Mouse (Mus musculus) forebrain, embryonic 14.5 days (tissue): ENCODE data around the gene Akr1c21. TPM values are rescaled to one million over a fixed set of nuclear protein-coding genes. Genes with fewer than 3 reads are reported as not detected.

Experiments
- ATAC-seq: fragments of 200-750 bp; cut with Nextera tagmentation; 2 replicates; pipeline ENCODE4 v1.8.0; 2017; ENCODE audit warnings: mild to moderate bottlenecking, moderate library complexity
- DNase-seq: peaks from one replicate; pipeline ENCODE4 v3.0.0-alpha.2; 2015; ENCODE audit warnings: low spot score
- H3K27ac ChIP-seq: fragments of 300-500 bp; sonication (generic); 2 replicates; pipeline ENCODE4 v1.5.1; 2014; ENCODE audit warnings: low read depth, mild to moderate bottlenecking, control low read depth, low read length, moderate library complexity
- H3K27me3 ChIP-seq: fragments of 300-500 bp; sonication (generic); replicated peaks from 2 replicates; pipeline ENCODE4 v1.6.1; 2014; ENCODE audit warnings: low read length, control low read depth, mixed read lengths; ENCODE audit not compliant: control insufficient read depth, insufficient read depth
- H3K36me3 ChIP-seq: fragments of 300-500 bp; sonication (generic); 2 replicates; pipeline ENCODE4 v1.6.1; 2014; ENCODE audit warnings: low read length, control low read depth; ENCODE audit not compliant: control insufficient read depth, insufficient read depth
- H3K4me1 ChIP-seq: fragments of 300-500 bp; sonication (generic); 2 replicates; pipeline ENCODE4 v1.6.1; 2014; ENCODE audit warnings: antibody characterized with exemption, low read length, control low read depth; ENCODE audit not compliant: control insufficient read depth, insufficient read depth
- H3K4me2 ChIP-seq: fragments of 300-500 bp; sonication (generic); 2 replicates; pipeline ENCODE4 v1.6.1; 2014; ENCODE audit warnings: mild to moderate bottlenecking, control low read depth, low read length
- H3K4me3 ChIP-seq: fragments of 300-500 bp; sonication (generic); 2 replicates; pipeline ENCODE4 v1.5.1; 2014; ENCODE audit warnings: low read depth, low read length, control low read depth
- H3K9ac ChIP-seq: fragments of 300-500 bp; sonication (generic); 2 replicates; pipeline ENCODE4 v1.6.1; 2014; ENCODE audit warnings: mild to moderate bottlenecking, low read length, control low read depth, moderate library complexity
- H3K9me3 ChIP-seq: fragments of 300-500 bp; sonication (generic); replicated peaks from 2 replicates; pipeline ENCODE4 v1.6.1; 2016; ENCODE audit warnings: low read length, control low read depth, mixed read lengths; ENCODE audit not compliant: control insufficient read depth
- polyA plus RNA-seq: library from polyadenylated mRNA; unstranded; fragments of >200 nt; fragmentation: Nextera tagmentation; extraction: Ambion mirVana; gene quantifications from 2 replicates; pipeline ENCODE4 v1.2.1, GENCODE M21; 2014

Gene Akr1c21
- polyA plus RNA-seq, 1 experiment from 2014 or later: not detected

- ATAC-seq: no peak
Observed at GRCm38 (mm10) chr13:4610902-4611301, 37.0 kb downstream of the Akr1c21 start.

More at GRCm38 (mm10) chr13:4610902-4611301, 37.0 kb downstream of the Akr1c21 start:
- H3K9me3 ChIP-seq: no peaks in the 10 kb centered on the region
- H3K4me1 ChIP-seq: no peaks in the 10 kb centered on the region
- H3K27me3 ChIP-seq: no peaks in the 10 kb centered on the region
- H3K9ac ChIP-seq: no peak overlapping the region
- no peaks in the 10 kb centered on the region for H3K36me3 ChIP-seq
- H3K27ac ChIP-seq: no peak overlapping the region
- DNase-seq: peak; percentile 56
- no peak overlapping the region for H3K4me2 ChIP-seq
- no peak overlapping the region for H3K4me3 ChIP-seq

Other genes starting within 250 kb of the Akr1c21 start
- gene Akr1c6, start 139.8 kb upstream of the Akr1c21 start, polyA plus RNA-seq: not detected in 2 replicates
- gene Akr1c20, start 50.7 kb upstream of the Akr1c21 start, polyA plus RNA-seq: not detected in 2 replicates
- 49.7 and 53.2 TPM in 2 replicates for gene Akr1e1, start 35.1 kb downstream of the Akr1c21 start, polyA plus RNA-seq